Mouse (Mus musculus) kidney, embryonic 15.5 days (tissue): ENCODE measurements around the gene Junb. TPM values are rescaled to one million over a fixed set of nuclear protein-coding genes. Genes with fewer than 3 reads are reported as not detected.

ENCODE experiments used
- ATAC-seq: fragments of 200-750 bp; cut with Nextera tagmentation; replicated peaks from 2 replicates; pipeline ENCODE4 v1.8.0; 2017; ENCODE audit warnings: moderate TSS enrichment; ENCODE audit not compliant: low FRiP score
- H3K27ac ChIP-seq: fragments of 300-500 bp; sonication (generic); 2 replicates; pipeline ENCODE4 v1.5.1; 2015; ENCODE audit warnings: mild to moderate bottlenecking, inconsistent platforms
- H3K27me3 ChIP-seq: fragments of 300-500 bp; sonication (generic); 2 replicates; pipeline ENCODE4 v1.6.1; 2015; ENCODE audit warnings: inconsistent platforms
- H3K36me3 ChIP-seq: fragments of 300-500 bp; sonication (generic); 2 replicates; pipeline ENCODE4 v1.6.1; 2015; ENCODE audit warnings: inconsistent platforms
- H3K4me1 ChIP-seq: fragments of 300-500 bp; sonication (generic); 2 replicates; pipeline ENCODE4 v1.6.1; 2015; ENCODE audit warnings: inconsistent platforms
- H3K4me2 ChIP-seq: fragments of 300-500 bp; sonication (generic); 2 replicates; pipeline ENCODE4 v1.6.1; 2015; ENCODE audit warnings: moderate library complexity, mild to moderate bottlenecking, inconsistent platforms
- H3K4me3 ChIP-seq: fragments of 300-500 bp; sonication (generic); replicated peaks from 2 replicates; pipeline ENCODE4 v1.5.1; 2015; ENCODE audit warnings: mild to moderate bottlenecking, inconsistent platforms
- H3K9ac ChIP-seq: fragments of 300-500 bp; sonication (generic); 2 replicates; pipeline ENCODE4 v1.6.1; 2015; ENCODE audit warnings: mild to moderate bottlenecking, inconsistent platforms
- H3K9me3 ChIP-seq: fragments of 300-500 bp; sonication (generic); replicated peaks from 2 replicates; pipeline ENCODE4 v1.6.1; 2016; ENCODE audit warnings: inconsistent platforms
- WGBS: fragments of 180-500 bp; shearing (Covaris S2); methylation state at CpG from one replicate; pipeline ENCODE4 v1.1.7; 2015; ENCODE audit warnings: mixed read lengths; 5-methylcytosine and 5-hydroxymethylcytosine counted together
- polyA plus RNA-seq: library from polyadenylated mRNA; unstranded; fragments of >200 nt; fragmentation: Nextera tagmentation; extraction: Ambion mirVana; gene quantifications from 2 replicates; pipeline ENCODE4 v1.2.1, GENCODE M21; 2015

The Junb gene
- polyA plus RNA-seq, 1 experiment from 2014 or later = 9.6 TPM

DNA sequence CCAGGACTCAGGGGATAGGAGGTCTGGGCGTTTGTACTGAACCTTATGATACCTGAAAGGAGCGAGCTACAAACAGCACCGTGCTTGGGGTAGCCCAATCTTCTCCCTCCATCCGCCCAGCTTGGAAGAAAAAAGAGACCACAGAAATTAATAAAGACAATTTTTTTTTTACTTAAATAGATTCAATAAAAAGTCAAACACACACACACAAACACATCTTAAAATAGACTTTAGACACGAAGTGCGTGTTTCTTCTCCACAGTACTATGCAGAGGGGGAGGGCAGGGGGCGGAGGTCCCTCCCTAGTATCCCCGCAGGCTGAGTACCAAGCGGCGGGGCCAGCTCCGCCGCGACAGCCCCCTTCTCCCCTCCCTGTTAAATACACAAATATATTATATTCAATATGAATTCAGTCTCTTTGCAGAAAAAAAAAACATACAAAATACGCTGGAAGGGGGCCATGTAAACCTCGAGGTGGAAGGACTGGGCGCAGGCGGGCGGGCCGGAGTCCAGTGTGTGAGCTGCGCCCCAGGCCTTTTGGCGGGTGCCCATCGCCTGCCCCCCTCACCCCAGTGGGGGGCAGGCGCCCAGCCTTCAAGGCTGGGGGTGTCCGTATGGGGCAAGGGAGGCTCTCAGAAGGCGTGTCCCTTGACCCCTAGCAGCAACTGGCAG lies 1.6 kb downstream of the Junb start:
- peaks cover 16% of the 10 kb centered on the region for H3K27me3 ChIP-seq
- no peaks in the 10 kb centered on the region for H3K9me3 ChIP-seq
- peak overlapping the region; percentile 78 for H3K27ac ChIP-seq
- H3K9ac ChIP-seq = peak overlapping the region; percentile 81
- peaks cover 72% of the 10 kb centered on the region for H3K4me1 ChIP-seq
- peak overlapping the region; percentile 97 for H3K4me2 ChIP-seq
- peaks cover 31% of the 10 kb centered on the region for H3K36me3 ChIP-seq
- peak overlapping the region; percentile 55 for H3K4me3 ChIP-seq
- ATAC-seq = no peak
- WGBS = under 1% methylated on average over 25 of the region's 25 CpGs

DNA sequence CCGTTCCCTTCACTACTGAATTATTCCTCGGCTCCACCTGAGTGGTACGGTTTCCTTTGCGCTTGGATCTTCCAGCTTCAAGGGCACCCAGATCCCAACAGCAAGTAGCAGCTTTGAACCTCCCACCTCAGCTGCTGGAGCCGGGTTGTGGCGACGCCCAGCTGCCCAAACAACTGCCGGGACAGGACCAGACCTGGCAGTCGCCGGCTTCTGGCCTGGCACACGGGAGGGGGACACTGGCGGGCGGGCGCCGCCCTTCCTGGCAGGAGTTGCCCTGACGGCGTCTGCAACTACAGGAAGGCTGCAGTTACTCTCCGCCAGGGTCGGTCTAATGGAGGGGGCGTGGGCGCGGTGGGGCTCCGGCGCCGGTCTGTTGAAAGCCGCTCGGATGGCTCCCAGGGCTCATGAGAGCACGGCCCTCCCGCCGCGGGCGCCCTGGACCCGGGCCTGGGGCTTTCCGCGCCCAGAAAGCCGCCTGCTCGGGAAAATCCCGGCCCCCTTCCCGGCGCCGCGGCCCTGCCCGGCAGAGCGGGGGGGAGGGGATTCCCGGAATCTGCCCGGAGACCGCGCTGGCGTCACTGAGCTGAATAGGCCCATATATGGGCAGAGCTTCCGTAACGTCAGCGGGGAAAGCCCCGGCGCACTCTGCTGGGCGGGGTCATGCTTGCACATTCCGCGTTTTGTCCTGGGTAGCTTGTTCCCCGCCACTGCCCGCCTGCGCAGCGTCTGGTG lies 2.3 kb downstream of the Junb start:
- H3K4me2 ChIP-seq = peak overlapping the region; percentile 97
- H3K27me3 ChIP-seq = peaks cover 16% of the 10 kb centered on the region
- H3K9ac ChIP-seq = peak overlapping the region; percentile 38
- peak overlapping the region; percentile 55 for H3K4me3 ChIP-seq
- WGBS = under 1% methylated on average over 61 of the region's 61 CpGs
- H3K4me1 ChIP-seq = peaks cover 67% of the 10 kb centered on the region
- no peaks in the 10 kb centered on the region for H3K9me3 ChIP-seq
- ATAC-seq = peak; percentile 79
- peak overlapping the region; percentile 78 for H3K27ac ChIP-seq
- H3K36me3 ChIP-seq = peaks cover 38% of the 10 kb centered on the region

DNA sequence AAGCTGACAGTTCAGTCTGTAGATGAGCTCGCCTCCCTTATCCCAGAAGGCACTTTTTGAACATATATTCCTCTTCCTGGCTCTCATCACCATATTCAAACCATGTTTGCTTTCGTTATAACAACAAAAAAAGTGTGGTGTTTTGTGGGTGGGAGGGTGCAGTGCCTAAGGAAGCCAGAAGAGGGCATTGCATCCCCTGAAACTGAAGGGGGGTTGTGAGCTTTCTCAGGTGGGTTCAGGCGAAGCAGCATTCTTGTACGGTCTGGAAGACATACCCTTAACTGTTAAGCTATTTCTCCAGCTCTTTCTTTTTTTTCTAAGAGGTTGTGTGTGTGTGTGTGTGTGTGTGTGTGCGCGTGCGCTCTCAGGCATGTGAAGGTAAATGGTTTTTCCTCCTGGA lies 3.1 kb downstream of the Junb start:
- Histone ChIP-seq H3K9ac (no peak overlapping the region), H3K27ac (peak overlapping the region; percentile 78), H3K4me3 (peak overlapping the region; percentile 55; the same call in 1 of the 2 replicates), H3K9me3 (no peaks in the 10 kb centered on the region), H3K36me3 (peaks cover 44% of the 10 kb centered on the region), H3K4me2 (peak overlapping the region; percentile 97), H3K4me1 (peaks cover 67% of the 10 kb centered on the region), H3K27me3 (peaks cover 16% of the 10 kb centered on the region)
- no peak for ATAC-seq
- 37% methylated on average over 7 of the region's 7 CpGs for WGBS

DNA sequence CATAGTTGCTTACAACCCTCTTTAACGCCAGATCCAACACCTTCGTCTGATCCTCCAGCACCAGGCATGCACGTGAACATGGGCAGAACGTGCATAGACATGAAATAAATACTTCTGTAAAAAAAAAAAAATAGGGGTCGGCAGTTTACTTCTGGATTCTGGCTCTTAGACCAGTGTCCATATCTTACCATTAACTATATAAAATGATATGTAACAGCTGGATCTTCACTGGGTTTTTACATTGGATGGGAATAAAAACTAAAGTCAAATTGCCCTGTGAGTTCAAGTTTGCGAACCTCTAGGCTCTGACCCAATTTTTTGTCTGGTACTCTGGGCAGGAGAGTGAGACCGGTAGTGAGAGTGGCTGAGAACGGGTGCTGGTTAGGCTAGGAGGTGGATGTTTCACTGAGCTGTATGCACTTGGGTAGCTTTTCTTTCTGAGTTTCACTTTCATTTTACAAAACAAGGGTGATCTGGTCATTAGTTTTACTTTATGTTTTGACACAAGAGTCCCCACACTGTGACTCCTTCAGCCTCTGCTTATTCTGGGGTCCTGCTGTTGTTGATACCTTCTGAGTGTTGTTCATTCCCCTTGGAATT lies 3.9 kb downstream of the Junb start:
- Histone ChIP-seq H3K9me3 (no peaks in the 10 kb centered on the region), H3K9ac (no peak overlapping the region), H3K27me3 (peaks cover 16% of the 10 kb centered on the region), H3K4me1 (peaks cover 60% of the 10 kb centered on the region), H3K27ac (no peak overlapping the region), H3K36me3 (peaks cover 44% of the 10 kb centered on the region), H3K4me3 (no peak overlapping the region), H3K4me2 (no peak overlapping the region)
- 83% methylated on average over 8 of the region's 8 CpGs for WGBS
- no peak for ATAC-seq

DNA sequence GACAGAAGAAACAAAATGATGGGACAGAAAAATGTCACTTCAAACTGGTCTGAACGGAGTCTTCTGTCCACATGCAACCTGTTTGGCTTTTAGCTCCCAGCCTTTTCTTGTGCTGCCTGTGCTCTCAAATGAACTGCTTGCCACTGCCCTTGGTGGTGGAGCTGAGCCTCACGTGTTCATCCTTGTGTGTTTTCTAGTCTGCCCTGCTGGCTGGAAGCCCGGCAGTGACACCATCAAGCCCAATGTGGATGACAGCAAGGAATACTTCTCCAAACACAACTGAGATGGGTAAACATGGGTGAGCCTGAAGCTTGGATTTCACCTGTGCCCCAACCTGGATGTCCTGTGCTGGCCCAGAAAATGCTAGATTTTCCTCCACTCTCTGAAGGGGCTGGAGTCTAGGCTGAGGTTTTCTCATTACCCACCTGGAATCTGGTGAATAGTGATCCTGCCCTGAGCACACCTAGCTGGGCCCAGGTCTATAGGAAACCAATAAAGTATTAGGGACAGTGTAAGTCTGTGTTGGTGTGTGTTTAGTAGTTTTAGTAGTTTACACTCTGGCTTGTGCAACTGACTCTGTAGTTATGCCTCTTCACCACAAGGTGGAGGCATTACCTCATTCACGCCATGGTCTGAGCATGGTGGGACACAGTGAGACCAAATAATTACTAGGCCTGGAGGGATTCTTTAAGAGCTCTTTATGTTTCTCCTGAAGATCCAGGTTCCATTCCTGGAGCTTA lies 4.5 kb downstream of the Junb start:
- Histone ChIP-seq H3K9ac (no peak overlapping the region), H3K36me3 (peaks cover 44% of the 10 kb centered on the region), H3K4me1 (peaks cover 54% of the 10 kb centered on the region), H3K4me2 (no peak overlapping the region), H3K27ac (0 out of 2 replicates have a peak overlapping the region, but pooled peaks have one; percentile 56), H3K9me3 (no peaks in the 10 kb centered on the region), H3K27me3 (peaks cover 16% of the 10 kb centered on the region), H3K4me3 (no peak overlapping the region)
- no peak for ATAC-seq
- 60% methylated on average over 4 of the region's 4 CpGs for WGBS

DNA sequence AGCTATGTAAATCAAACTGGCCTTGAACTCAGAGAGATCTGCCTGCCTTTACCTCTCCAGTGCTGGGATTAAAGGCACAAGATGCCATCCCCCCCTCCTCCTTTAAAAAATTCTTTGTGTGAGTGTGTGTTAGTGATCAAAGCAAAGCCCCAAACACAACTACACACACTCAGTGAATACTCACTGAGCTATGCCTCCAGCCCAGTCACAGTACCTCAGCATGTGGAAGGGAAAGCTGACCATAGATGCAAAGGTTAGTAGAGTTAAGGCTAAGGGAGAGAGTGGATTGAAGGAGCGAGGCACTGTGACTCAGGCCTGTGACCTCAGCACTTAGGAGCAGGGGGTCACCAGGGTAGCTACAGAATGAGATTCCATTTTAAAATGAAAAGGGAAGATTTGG lies 5.4 kb downstream of the Junb start:
- Histone ChIP-seq H3K4me3 (no peak overlapping the region), H3K4me1 (peaks cover 54% of the 10 kb centered on the region), H3K4me2 (no peak overlapping the region), H3K27me3 (peaks cover 12% of the 10 kb centered on the region), H3K36me3 (peaks cover 44% of the 10 kb centered on the region), H3K9me3 (no peaks in the 10 kb centered on the region), H3K27ac (no peak overlapping the region), H3K9ac (no peak overlapping the region)
- 72% methylated on average over 1 of the region's 1 CpGs for WGBS
- no peak for ATAC-seq

DNA sequence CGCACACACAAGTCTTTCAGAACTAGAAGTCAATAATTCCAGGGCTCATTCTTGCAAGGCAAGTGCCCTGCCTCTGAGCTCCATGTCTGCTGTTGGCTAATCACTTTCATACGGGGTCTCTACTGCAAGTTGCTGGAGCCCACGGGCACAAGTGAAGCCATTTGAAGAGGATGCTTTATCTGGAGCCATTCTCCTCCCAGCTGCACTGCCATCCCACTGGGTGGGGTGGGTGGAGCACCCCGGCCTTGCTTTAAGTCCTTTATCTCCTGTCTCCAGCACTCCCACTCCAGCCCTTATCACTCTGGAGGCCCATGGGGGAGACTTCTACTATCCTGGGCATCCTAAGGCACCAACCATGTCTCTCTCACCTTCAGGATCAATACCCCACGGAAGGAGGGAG lies 7.6 kb downstream of the Junb start:
- no peak overlapping the region; the same call in 1 of the 2 replicates for H3K27ac ChIP-seq
- no peaks in the 10 kb centered on the region for H3K27me3 ChIP-seq
- peak overlapping the region; percentile 83 for H3K4me2 ChIP-seq
- no peak; the same call in 1 of the 2 replicates for ATAC-seq
- peaks cover 44% of the 10 kb centered on the region for H3K36me3 ChIP-seq
- no peaks in the 10 kb centered on the region for H3K9me3 ChIP-seq
- peak overlapping the region; percentile 81 for H3K9ac ChIP-seq
- peaks cover 48% of the 10 kb centered on the region for H3K4me1 ChIP-seq
- H3K4me3 ChIP-seq = peak overlapping the region; percentile 76
- WGBS = 69% methylated on average over 5 of the region's 5 CpGs

DNA sequence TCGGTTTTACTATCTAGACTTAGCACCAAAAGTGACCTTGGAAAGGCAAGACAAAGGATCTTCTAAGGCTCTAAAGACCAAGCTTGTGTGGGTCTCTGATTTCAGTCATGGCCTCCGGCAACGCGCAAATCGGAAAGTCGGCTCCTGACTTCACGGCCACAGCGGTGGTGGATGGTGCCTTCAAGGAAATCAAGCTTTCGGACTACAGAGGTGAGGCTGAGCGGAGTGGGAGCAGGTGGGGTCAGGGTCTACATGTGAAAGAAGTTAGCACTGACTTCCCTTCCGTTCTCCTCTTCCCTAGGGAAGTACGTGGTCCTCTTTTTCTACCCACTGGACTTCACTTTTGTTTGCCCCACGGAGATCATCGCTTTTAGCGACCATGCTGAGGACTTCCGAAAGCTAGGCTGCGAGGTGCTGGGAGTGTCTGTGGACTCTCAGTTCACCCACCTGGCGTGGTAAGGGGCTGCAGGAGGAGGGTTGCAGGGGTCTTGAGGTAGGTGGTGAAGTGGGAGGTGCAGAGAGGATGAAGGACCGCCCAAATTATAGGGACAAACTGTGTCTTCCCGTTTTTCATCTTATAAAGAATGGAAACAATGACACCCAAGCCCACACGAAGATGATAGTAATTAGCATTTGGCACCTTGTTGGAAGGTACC lies 8.3 kb downstream of the Junb start:
- ATAC-seq = no peak
- Histone ChIP-seq H3K27ac (peak overlapping the region; percentile 93), H3K9me3 (no peaks in the 10 kb centered on the region), H3K4me3 (peak overlapping the region; percentile 76), H3K36me3 (peaks cover 43% of the 10 kb centered on the region), H3K9ac (peak overlapping the region; percentile 81), H3K4me2 (peak overlapping the region; percentile 83), H3K4me1 (peaks cover 45% of the 10 kb centered on the region), H3K27me3 (no peaks in the 10 kb centered on the region)
- WGBS = 5% methylated on average over 21 of the region's 21 CpGs

DNA sequence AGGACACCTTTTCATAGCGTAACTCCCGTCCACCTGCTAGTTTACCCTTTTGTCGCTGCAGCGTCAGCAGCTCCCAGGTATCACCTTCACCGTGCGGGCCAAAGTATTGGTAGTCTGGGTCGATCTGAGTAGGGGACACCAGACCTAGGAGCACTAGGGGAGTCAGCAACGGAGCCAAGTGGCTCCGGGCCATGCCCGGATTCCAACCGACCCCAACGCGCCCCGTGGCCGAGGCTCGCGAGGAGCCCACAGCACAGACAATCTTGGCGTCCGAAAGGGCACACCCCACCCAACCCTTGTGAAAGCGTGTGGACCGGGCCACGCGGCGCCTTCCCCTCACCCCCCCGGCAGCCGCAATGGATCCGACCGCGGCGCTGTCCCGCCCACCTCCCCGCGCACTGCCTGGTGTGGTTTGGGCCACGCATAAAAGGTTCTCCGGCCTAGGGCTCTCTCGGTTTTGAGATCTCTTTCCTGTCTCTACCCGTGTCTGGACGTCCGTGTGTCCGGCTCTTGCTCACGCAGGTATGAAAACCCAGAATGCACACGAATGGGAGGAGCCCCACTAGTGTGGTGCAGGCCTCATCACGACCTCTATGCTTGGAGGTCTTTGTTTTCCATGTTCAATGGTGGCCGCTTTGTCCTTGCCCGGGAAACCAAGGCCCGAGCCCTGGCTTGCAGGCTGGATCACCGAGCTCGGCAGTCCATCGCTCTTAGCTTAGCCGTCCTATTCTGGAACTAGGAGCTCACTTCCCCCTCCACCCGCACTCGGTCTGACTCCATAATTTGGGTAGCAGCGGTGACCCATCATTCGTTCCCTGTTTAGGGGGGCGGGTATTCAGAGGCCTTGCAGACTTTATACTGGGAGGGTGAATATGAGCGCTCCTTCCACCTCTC lies 9.0 kb downstream of the Junb start, which contains the start of the genes Gm49661, Prdx2 and Rnaseh2a:
Gm49661 (minus strand) TSS at position 193 of the 894 bp plus-strand sequence.
Prdx2 (plus strand) TSS at position 347 of the 894 bp plus-strand sequence.
Rnaseh2a (minus strand) TSS at position 527 of the 894 bp plus-strand sequence.
- Histone ChIP-seq H3K36me3 (peaks cover 36% of the 10 kb centered on the region), H3K4me2 (peak within 1 kb of the TSS; percentile 83), H3K9ac (peak within 1 kb of the TSS; percentile 81), H3K4me3 (peak within 1 kb of the TSS; percentile 76), H3K27me3 (no peaks in the 10 kb centered on the region), H3K27ac (peak within 1 kb of the TSS; percentile 93), H3K4me1 (peaks cover 44% of the 10 kb centered on the region), H3K9me3 (no peaks in the 10 kb centered on the region)
- WGBS = under 1% methylated on average over 56 of the region's 56 CpGs
- peak; percentile 71 for ATAC-seq

DNA sequence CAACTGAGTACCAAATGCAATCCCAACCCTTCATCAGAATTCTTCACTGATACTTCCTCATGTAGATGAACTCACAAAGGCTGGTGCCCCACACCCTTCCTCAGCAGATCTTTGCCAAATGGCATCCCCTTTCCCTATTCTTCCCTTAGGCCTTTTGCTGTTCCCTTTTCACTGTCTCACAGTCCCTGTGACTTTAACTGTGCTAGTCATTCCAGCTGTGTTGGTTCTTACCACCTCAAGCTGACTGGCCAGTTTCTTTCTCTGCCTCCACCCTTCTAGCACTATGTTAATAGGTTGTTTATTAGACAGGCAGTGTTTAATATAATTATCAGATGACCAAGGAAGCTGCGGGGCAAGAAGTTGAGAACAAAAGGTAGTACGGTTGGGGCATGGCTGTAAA lies 9.9 kb downstream of the Junb start:
- 14% methylated on average over 2 of the region's 2 CpGs for WGBS
- Histone ChIP-seq H3K9ac (peak overlapping the region; percentile 81), H3K4me3 (peak overlapping the region; percentile 76), H3K4me1 (peaks cover 48% of the 10 kb centered on the region), H3K9me3 (no peaks in the 10 kb centered on the region), H3K27me3 (no peaks in the 10 kb centered on the region), H3K4me2 (peak overlapping the region; percentile 83), H3K27ac (peak overlapping the region; percentile 93), H3K36me3 (peaks cover 36% of the 10 kb centered on the region)
- no peak for ATAC-seq
